Mouse (Mus musculus): ENCODE measurements around the gene Ghrhr.

Gene Ghrhr

GRCm38 (mm10) chr6:55396176-55396575 lies 20.1 kb downstream of the Ghrhr start:
- DNase-seq (ENCODE audit: low spot score): no peak

DNA sequence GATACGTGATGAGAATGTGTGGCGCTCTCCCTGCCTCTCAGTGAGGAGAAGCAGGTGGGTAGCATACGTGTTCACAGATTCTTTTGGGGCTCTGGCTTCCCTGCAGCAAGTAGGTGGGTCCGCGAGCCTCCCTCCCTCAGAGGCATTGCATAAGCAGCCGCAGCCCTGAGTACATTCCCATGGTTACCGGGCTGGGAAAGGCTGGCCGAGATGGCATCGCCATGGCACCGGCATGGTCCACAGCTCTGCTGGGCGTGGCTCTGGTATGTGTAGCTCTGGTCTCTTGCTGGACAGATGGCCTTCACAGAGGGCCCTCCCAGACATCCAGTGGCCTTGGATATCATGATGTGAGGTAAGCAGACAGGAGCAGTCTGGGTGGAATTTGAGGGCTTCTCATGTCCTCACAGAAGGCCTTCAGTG lies 20.5 kb downstream of the Ghrhr start:
- no peak for DNase-seq (ENCODE audit: low spot score)

DNA sequence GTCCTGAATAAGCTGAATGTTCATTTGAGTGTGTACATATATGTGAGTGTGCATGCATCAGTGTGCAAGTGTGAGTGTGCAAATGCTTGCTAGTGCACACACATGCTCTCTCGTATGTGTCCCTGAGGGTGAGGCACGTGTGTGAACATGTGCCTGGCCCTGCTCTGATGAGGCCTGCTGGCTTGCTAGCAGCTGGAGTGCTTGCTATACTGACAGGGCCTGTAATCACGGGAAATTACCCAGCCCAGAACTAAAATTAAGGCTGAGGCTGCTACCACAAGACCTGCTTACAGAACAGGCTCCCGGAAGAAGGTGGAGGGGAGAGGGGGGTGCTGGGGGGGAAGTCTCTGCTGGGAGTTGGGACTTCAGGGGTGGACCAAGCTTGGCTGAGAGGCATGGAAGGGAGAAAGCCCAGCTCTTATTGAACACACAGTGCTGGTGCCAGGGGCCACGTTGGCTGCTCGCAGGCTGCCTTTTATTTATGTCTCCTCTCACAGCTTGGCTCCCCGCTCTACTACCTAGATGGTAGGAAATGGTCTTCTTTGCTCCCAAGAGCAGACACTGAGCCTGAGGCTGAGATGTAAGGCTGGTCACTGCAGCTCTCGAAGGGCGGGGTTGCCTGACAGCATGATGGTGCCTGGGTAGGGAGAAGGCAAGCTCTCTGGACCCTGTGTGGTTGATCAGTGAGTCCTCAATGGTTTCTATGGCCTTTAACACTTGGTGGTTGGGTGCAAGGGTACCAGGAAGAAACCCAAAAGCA lies 23.0 kb downstream of the Ghrhr start:
- DNase-seq (ENCODE audit: low spot score): no peak

GRCm38 (mm10) chr6:55399910-55400309 lies 23.8 kb downstream of the Ghrhr start:
- no peak for DNase-seq (ENCODE audit: low spot score)

- no peak for DNase-seq (ENCODE audit: low spot score)
These were observed 26.1 kb downstream of the Ghrhr start for GRCm38 (mm10) chr6:55402041-55402776.

DNA sequence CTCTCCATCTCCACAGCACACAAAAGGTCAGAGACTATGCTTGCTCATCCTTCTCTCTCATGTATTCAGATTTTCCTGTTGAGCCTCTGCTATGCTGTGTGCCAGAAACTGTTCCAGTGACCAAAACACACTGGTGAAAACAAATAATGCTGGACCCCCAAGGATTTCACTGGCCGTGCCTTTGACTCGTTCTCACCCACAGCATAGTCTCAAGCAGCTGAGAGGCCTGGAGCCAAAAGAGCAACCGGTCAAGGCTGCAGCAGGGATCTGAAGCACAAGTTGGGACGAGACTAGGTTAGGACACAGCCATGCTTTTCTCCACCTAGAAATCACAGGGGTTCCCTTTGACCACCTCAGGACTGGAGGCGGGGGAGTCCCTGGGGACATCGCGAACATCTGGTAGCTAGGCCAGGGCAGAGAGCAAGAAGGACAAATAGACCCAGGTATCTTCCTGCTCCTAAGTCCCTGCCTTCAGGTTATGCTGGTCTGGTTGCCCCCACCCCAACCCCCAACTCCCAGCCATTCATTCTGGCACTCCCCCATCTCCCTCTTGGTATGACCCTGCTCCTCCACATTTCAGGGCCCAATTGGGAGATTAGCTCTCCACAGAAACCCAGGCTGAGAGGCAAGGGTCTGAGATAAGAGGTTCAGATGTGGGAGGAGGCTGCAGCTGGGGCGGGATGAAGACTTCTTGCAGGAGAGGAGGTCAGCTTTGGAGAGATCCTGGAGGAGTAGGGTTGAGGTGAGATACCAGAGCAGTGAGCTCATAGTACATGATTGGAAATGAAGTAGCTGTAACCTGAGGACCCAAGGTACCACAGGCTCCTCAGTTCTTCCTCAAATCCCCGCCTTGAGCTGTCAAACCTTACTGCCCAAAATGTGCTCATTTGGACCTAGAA lies 27.6 kb downstream of the Ghrhr start:
- no peak for DNase-seq (ENCODE audit: low spot score)

GRCm38 (mm10) chr6:55404421-55404990 lies 28.4 kb downstream of the Ghrhr start:
- DNase-seq (ENCODE audit: low spot score): no peak

DNA sequence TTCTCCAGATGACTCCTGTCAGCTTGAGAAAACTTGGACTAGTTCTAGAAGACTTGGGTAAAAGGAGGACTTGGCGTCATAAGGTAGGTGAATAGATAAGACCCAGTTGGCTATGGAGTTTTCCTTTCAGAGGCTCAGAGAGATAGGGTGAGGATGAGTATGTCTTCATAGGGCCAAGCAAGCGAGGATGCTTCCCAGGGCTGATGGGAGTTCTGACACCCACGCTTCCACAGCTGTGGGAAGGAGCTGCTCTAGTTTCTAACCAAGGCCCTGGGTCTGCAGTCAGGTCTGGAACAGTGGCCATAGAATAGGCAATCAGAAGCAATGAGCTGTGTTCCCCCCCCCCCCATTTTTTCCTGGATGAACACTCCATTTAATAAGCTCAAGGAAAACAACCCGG lies 31.2 kb downstream of the Ghrhr start:
- DNase-seq (ENCODE audit: low spot score): no peak

GRCm38 (mm10) chr6:55410119-55410775 lies 34.2 kb downstream of the Ghrhr start:
- no peak for DNase-seq (ENCODE audit: low spot score)

- DNase-seq (ENCODE audit: low spot score): no peak
These were observed 34.9 kb downstream of the Ghrhr start for GRCm38 (mm10) chr6:55410977-55411376.

- no peak for DNase-seq (ENCODE audit: low spot score)
These were observed 40.1 kb downstream of the Ghrhr start for GRCm38 (mm10) chr6:55416202-55416601.

DNA sequence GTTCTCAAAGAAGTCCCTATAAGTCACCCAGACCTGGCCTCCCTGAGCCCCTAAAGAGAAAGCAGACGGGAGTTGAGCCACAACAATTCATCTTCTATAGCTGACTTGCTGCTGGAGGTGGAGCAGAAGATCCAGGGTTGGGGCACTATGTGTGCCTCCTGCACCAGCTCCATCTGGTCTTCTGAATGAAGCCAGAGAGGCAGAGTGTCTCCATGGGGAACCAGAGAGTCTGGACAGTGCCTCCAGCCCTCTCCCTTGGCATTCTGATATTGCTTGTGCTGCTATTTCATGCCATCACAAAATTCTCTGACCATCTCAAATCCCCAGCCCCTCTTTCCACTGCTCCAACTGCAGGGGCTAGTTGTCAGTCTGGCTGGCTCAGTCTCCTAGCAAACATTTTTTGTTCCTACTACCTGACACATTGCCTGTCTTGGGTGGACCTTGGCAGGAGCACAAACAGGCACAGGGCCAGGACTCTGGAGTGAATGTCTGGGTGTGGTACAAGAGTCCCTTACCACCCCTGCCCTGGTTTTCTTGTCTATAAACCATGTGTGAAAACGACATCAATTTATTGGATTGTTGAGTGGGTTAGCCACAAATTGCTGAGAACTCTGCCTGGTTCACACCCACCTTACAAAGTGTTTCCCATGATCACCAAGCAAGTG lies 42.8 kb downstream of the Ghrhr start:
- no peak for DNase-seq (ENCODE audit: low spot score)

DNA sequence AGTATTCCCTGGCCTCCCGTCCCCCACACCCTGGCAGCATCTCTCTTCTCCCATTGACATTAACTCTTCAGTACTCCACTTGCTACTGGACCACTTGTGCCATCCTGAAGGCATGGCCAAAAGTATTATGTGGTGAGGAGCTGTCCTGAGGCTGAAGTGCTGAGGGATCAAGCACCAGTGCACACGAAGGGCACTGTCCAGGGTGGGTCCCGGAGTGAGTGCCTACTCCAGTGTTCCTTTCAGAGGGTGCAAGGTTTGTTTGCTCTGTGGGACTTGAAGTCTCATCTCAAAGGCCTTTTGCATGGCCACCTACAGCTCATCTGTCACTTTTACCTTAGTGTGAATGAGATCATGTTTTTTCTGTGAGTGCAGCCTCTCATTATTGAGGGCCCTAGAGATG lies 44.3 kb downstream of the Ghrhr start:
- DNase-seq (ENCODE audit: low spot score): no peak

DNA sequence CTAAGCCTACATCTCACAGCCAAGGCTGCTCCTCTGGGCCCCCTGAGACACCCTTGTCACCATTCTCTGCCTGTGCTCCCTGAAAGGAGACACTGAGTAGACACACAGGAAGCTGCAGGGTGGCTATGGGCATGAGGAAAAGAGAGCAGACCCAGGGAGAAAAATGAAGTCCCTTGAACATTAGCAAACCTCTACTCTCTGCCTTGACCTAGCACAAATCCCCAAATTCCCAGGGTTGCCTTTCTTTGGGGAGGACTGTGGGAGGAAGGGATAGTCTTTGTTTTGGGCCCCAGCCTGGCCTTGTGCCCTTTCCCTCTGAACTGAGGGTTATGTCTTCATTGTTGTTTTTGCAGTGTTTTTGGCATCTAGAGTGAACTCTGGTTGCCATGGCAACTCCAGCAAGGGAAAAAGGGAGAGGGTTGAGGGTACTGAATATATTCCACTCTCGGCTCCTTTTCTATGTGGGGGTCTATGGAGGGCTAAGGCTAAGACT lies 44.8 kb downstream of the Ghrhr start:
- no peak for DNase-seq (ENCODE audit: low spot score)

GRCm38 (mm10) chr6:55432121-55432520 lies 56.0 kb downstream of the Ghrhr start:
- no peak for DNase-seq (ENCODE audit: low spot score)

DNA sequence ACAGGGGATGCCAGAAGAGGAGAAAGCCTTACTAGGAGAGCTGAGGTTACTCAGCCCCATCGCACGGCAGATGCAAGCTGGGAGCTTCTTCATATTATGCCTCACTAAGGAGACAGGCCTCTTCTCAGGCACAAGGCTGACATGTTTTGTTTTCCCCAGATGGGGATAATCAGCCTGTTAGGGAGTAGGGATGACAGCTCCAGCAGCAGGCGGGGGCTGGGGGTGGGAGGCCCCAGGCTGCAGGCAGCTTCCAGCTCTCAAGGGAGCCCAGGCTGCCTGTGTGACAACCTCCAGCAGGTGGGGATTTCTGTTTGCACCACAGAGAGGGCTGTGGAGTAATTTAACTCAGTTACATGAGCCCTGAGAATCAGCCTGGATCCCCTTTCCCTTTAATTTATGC lies 58.3 kb downstream of the Ghrhr start:
- DNase-seq (ENCODE audit: low spot score): no peak

DNA sequence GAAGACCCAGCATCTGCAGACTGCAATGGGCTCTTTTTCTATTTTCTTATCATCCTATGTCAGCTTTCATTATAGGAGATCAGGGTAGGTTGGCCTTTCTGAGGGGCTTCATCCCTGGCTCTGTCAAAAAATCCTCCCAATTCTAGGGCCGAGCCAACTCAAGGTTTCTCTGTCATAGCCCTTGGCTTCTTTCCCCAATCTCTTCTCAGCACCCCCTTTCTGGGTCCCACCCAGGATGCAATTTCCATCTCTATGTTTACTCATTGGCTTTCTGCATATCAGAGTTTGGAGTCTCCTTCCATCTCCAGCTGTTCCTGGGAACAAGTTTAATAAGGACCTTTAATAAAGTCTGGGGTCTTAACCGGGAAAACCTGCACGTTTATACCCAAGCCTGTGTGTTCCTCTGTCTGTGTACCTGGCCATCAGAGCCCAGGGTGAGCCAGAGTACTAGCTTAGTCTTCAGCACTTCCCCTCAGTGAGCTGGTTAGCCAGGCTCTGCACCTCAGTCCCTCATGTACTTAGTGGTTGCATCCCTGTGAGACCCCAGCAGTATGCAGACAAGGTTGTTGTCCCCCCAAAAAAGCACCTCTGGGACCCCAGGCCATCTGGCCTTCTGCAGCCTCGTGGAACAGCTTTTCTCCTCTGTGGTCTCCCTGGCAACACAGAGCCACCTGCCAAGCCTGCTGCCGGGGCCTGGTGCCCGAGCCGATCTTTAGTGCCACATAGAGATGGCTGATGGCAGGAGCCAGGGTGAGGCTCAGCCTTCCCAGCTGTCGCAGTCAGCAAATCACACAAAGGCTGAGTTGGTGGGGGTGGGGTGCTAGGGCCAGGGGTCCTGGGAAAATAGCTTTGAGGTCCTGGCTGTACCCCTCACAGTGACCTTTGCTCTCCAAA lies 59.4 kb downstream of the Ghrhr start:
- no peak for DNase-seq (ENCODE audit: low spot score)

DNA sequence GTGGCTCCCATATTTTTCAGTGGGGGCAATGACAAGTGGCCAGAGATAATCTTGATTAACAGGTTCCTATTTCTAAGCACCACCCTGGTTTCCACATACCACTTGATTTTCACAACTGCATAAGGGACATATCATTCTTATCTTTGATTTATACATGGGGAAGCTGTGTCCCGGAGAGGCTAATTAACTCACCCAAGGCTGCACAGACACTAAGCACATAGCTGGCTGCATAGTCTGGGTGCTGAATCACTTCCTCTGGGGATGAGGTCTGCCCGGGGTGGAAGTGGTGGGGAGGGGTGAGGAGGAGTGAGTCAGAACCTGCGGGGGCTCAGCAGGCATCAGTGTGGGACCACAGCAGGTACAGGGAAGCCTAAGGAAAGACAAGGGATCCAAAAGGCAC lies 61.8 kb downstream of the Ghrhr start:
- no peak for DNase-seq (ENCODE audit: low spot score)
